Comparison of ENCODE assay signal across 8 mouse cellular contexts in genomic region chr2:74749337-74750121, GRCm38 (mm10). TPM values are rescaled to one million over a fixed set of nuclear protein-coding genes. Genes with fewer than 3 reads are reported as not detected.
A peak's percentile ranks its signal among the peaks of the same experiment; 100 is the strongest.
DNase-seq lines count a peak whose midpoint lies in the region; ATAC-seq and TF ChIP-seq lines count a peak whose summit lies in the region.
"Had no signal": no experiment of that assay in that cellular context is flagged by ENCODE, and none has a peak within 500 bp of the region (broad histone marks: within the 10 kb centered on the region; RNA-seq: fewer than 3 reads in every experiment).

No protein-coding gene starts in this region.

- no peak overlapping the region for H3K27ac ChIP-seq in forebrain, postnatal 0 days (ENCODE audit: low read depth, low read length)
- H3K27ac ChIP-seq in kidney, embryonic 16.5 days (ENCODE audit: low read length): peak overlapping the region; percentile 92

- H3K4me2 ChIP-seq in forebrain, postnatal 0 days (ENCODE audit: low read depth): 0 out of 2 replicates have a peak overlapping the region, but pooled peaks have one; percentile 4
- peak overlapping the region; percentile 82 for H3K4me2 ChIP-seq in kidney, embryonic 16.5 days (replicated peaks; ENCODE audit: low read depth, low read length)

- DNase-seq in ZHBTc4 (ENCODE audit: low read depth, low spot score): peak; percentile 68
- no peak for DNase-seq in forebrain, postnatal 0 days
- peak; percentile 73 to 78 for DNase-seq in natural killer cell, adult 2 months (ENCODE audit: low spot score in 2 of 2)
- DNase-seq in left cerebral cortex, postnatal 14 days (ENCODE audit: low spot score in 2 of 2): no peak
- no peak for DNase-seq in layer of hippocampus, postnatal 14 days (ENCODE audit: low spot score in 2 of 2)

- under 1% methylated on average over 47 of the region's 47 CpGs for WGBS in forebrain, postnatal 0 days
- under 1% methylated on average over 47 of the region's 47 CpGs for WGBS in kidney, embryonic 16.5 days

- no peak overlapping the region for H3K9ac ChIP-seq in forebrain, postnatal 0 days
- H3K9ac ChIP-seq in kidney, embryonic 16.5 days (replicated peaks; ENCODE audit: low read length): peak overlapping the region; percentile 70

- TF ChIP-seq CTCF in E14TG2a.4 (conservative IDR thresholded peaks at IDR 0.05; ENCODE audit: low read length): no peak
- no peak for TF ChIP-seq CTCF in forebrain, postnatal 0 days (IDR thresholded peaks at IDR 0.05; ENCODE audit: low read depth)

- peaks cover 47% of the 10 kb centered on the region for H3K4me1 ChIP-seq in E14TG2a.4 (replicated peaks; ENCODE audit: low read depth, low read length)
- H3K4me1 ChIP-seq in forebrain, postnatal 0 days (ENCODE audit: insufficient read depth): no peaks in the 10 kb centered on the region
- peaks cover 60% of the 10 kb centered on the region for H3K4me1 ChIP-seq in kidney, embryonic 16.5 days (ENCODE audit: insufficient read depth, low read length)

- peaks cover 99% of the 10 kb centered on the region for H3K27me3 ChIP-seq in E14TG2a.4 (ENCODE audit: insufficient read depth, low read length)
- H3K27me3 ChIP-seq in forebrain, postnatal 0 days (ENCODE audit: insufficient read depth, low read length): peaks cover 96% of the 10 kb centered on the region
- H3K27me3 ChIP-seq in kidney, embryonic 16.5 days (ENCODE audit: insufficient read depth, low read length): peaks cover 26% of the 10 kb centered on the region

- peak; percentile 36; the same call in 1 of the 2 replicates for ATAC-seq in forebrain, postnatal 0 days
- ATAC-seq in kidney, embryonic 16.5 days (ENCODE audit: low FRiP score, low TSS enrichment): peak; percentile 86

- 0 out of 2 replicates have a peak, but pooled peaks cover under 1% of the 10 kb centered on the region for H3K9me3 ChIP-seq in E14TG2a.4 (ENCODE audit: low read length)
- no peaks in the 10 kb centered on the region for H3K9me3 ChIP-seq in forebrain, postnatal 0 days (ENCODE audit: low read length)
- H3K9me3 ChIP-seq in kidney, embryonic 16.5 days (ENCODE audit: low read length): no peaks in the 10 kb centered on the region

- peak overlapping the region; percentile 61 for H3K4me3 ChIP-seq in E14TG2a.4 (replicated peaks; ENCODE audit: low read length)
- no peak overlapping the region for H3K4me3 ChIP-seq in forebrain, postnatal 0 days (ENCODE audit: low read depth, low read length)
- peak overlapping the region; percentile 48 for H3K4me3 ChIP-seq in kidney, embryonic 16.5 days (ENCODE audit: low read length)
- H3K4me3 ChIP-seq: erythroblast, embryonic 14.5 days had no signal

- intact Hi-C loops in left cerebral cortex, postnatal 14 days (cut with DNase I): loop anchor here (10.0 kb wide), 1 partner anchor 685 kb away; no protein-coding TSS in a partner anchor

- no peaks in the 10 kb centered on the region for H3K36me3 ChIP-seq in E14TG2a.4 (ENCODE audit: insufficient read depth, low read length)
- H3K36me3 ChIP-seq in forebrain, postnatal 0 days (ENCODE audit: insufficient read depth): no peaks in the 10 kb centered on the region
- no peaks in the 10 kb centered on the region for H3K36me3 ChIP-seq in kidney, embryonic 16.5 days (ENCODE audit: insufficient read depth, low read length)

RNA-seq across cellular contexts. Expression of gene Hoxd1, which starts 13.3 kb away (rescaled TPM):
- total RNA-seq in forebrain, postnatal 0 days (2014; rRNA removed): not detected in 2 replicates
- not detected in 2 replicates for polyA plus RNA-seq in forebrain, postnatal 0 days (2015; fragmentation: Nextera tagmentation; extraction: Ambion mirVana)
- 0.99 and 1.00 TPM in 2 replicates for polyA plus RNA-seq in kidney, embryonic 16.5 days (2015; fragmentation: Nextera tagmentation; extraction: Ambion mirVana)
- not detected for total RNA-seq in left cerebral cortex, postnatal 14 days (2021)
- under 1 TPM; 0.19 to 0.23 TPM for total RNA-seq in layer of hippocampus, postnatal 14 days (2021)
- polyA plus RNA-seq: erythroblast, embryonic 14.5 days had no signal

RNA-seq across cellular contexts. Expression of gene Gm28230, which starts 23.0 kb away (rescaled TPM):
- total RNA-seq in forebrain, postnatal 0 days (2014; rRNA removed): not detected in 2 replicates
- polyA plus RNA-seq in forebrain, postnatal 0 days (2015; fragmentation: Nextera tagmentation; extraction: Ambion mirVana): not detected in 2 replicates
- 1.3 and 2.1 TPM in 2 replicates for polyA plus RNA-seq in kidney, embryonic 16.5 days (2015; fragmentation: Nextera tagmentation; extraction: Ambion mirVana)
- not detected for total RNA-seq in left cerebral cortex, postnatal 14 days (2021)
- not detected for total RNA-seq in layer of hippocampus, postnatal 14 days (2021)
- polyA plus RNA-seq: erythroblast, embryonic 14.5 days had no signal

RNA-seq across cellular contexts. Expression of gene Hoxd4, which starts 37.8 kb away (rescaled TPM):
- total RNA-seq in forebrain, postnatal 0 days (2014; rRNA removed): not detected in 2 replicates
- not detected in 2 replicates for polyA plus RNA-seq in forebrain, postnatal 0 days (2015; fragmentation: Nextera tagmentation; extraction: Ambion mirVana)
- polyA plus RNA-seq in kidney, embryonic 16.5 days (2015; fragmentation: Nextera tagmentation; extraction: Ambion mirVana): 4.5 and 4.9 TPM in 2 replicates
- not detected for total RNA-seq in left cerebral cortex, postnatal 14 days (2021)
- not detected for total RNA-seq in layer of hippocampus, postnatal 14 days (2021)

RNA-seq across cellular contexts. Expression of gene Hoxd3, which starts 37.8 kb away (rescaled TPM):
- not detected in 2 replicates for total RNA-seq in forebrain, postnatal 0 days (2014; rRNA removed)
- polyA plus RNA-seq in forebrain, postnatal 0 days (2015; fragmentation: Nextera tagmentation; extraction: Ambion mirVana): not detected in 2 replicates
- 14.6 and 15.4 TPM in 2 replicates for polyA plus RNA-seq in kidney, embryonic 16.5 days (2015; fragmentation: Nextera tagmentation; extraction: Ambion mirVana)
- not detected for total RNA-seq in left cerebral cortex, postnatal 14 days (2021)
- not detected for total RNA-seq in layer of hippocampus, postnatal 14 days (2021)
- polyA plus RNA-seq: erythroblast, embryonic 14.5 days had no signal

RNA-seq across cellular contexts. Expression of gene Hoxd8, which starts 45.1 kb away (rescaled TPM):
- total RNA-seq in forebrain, postnatal 0 days (2014; rRNA removed): 0.10 TPM in 1 of 2 replicates, not detected in the other
- polyA plus RNA-seq in forebrain, postnatal 0 days (2015; fragmentation: Nextera tagmentation; extraction: Ambion mirVana): 0.22 TPM in 1 of 2 replicates, not detected in the other
- polyA plus RNA-seq in kidney, embryonic 16.5 days (2015; fragmentation: Nextera tagmentation; extraction: Ambion mirVana): 41.0 and 45.6 TPM in 2 replicates
- total RNA-seq in left cerebral cortex, postnatal 14 days (2021): not detected
- not detected for total RNA-seq in layer of hippocampus, postnatal 14 days (2021)
- polyA plus RNA-seq: erythroblast, embryonic 14.5 days had no signal

Comparison
In these comparisons a context has a peak if more than half of its experiments do, and no peak if none do; other contexts are left out.
1. DNase-seq: peak in ZHBTc4 (single experiment) and natural killer cell, adult 2 months (2 of 2); none in forebrain, postnatal 0 days (single experiment), left cerebral cortex, postnatal 14 days (0 of 2) and layer of hippocampus, postnatal 14 days (0 of 2).